Mouse (Mus musculus): ENCODE results near the gene Igfbp6.
"Not testable (repeated sequence)": the region's sequence is repeated elsewhere in the genome, so short reads cannot be mapped to it uniquely, and the experiment has no call there.

The Igfbp6 gene

GRCm38 (mm10) chr15:102142914-102143912 is 949 bp upstream of the Igfbp6 start:
- no peak for DNase-seq

GRCm38 (mm10) chr15:102144726-102145125 is 564 bp downstream of the Igfbp6 start:
- DNase-seq: no peak

GRCm38 (mm10) chr15:102145330-102145729 is 1.2 kb downstream of the Igfbp6 start:
- DNase-seq: no peak

GRCm38 (mm10) chr15:102146089-102146488 is 1.9 kb downstream of the Igfbp6 start:
- no peak for DNase-seq

- peak; percentile 80 to 84 for DNase-seq
Measured at GRCm38 (mm10) chr15:102146882-102147281, 2.7 kb downstream of the Igfbp6 start.

GRCm38 (mm10) chr15:102147674-102148402 is 3.7 kb downstream of the Igfbp6 start:
- no peak for DNase-seq

- no peak for DNase-seq
Measured at GRCm38 (mm10) chr15:102149561-102149960, 5.4 kb downstream of the Igfbp6 start.

GRCm38 (mm10) chr15:102150301-102151135 is 6.4 kb downstream of the Igfbp6 start, which contains the start of gene Soat2:
Gene Soat2, plus strand, starts transcription at chr15:102150526.
- no peak for DNase-seq

- DNase-seq: no peak
Measured at GRCm38 (mm10) chr15:102152646-102153045, 8.5 kb downstream of the Igfbp6 start.

GRCm38 (mm10) chr15:102155006-102155405 is 10.8 kb downstream of the Igfbp6 start:
- not testable (repeated sequence) for DNase-seq

- peak in 1 of 2 experiments; percentile 53 for DNase-seq
Measured at GRCm38 (mm10) chr15:102156836-102157235, 12.7 kb downstream of the Igfbp6 start.

GRCm38 (mm10) chr15:102160415-102161060 is 16.4 kb downstream of the Igfbp6 start:
- no peak for DNase-seq

GRCm38 (mm10) chr15:102163900-102164693 is 19.9 kb downstream of the Igfbp6 start:
- DNase-seq: no peak

- DNase-seq: no peak
Measured at GRCm38 (mm10) chr15:102165468-102166100, 21.4 kb downstream of the Igfbp6 start.

GRCm38 (mm10) chr15:102167620-102168021 is 23.5 kb downstream of the Igfbp6 start:
- no peak for DNase-seq

GRCm38 (mm10) chr15:102169064-102169463 is 24.9 kb downstream of the Igfbp6 start:
- DNase-seq: no peak

- no peak for DNase-seq
Measured at GRCm38 (mm10) chr15:102173581-102173980, 29.4 kb downstream of the Igfbp6 start.

- no peak for DNase-seq
Measured at GRCm38 (mm10) chr15:102175736-102176319, 31.7 kb downstream of the Igfbp6 start.

GRCm38 (mm10) chr15:102176571-102177316 is 32.6 kb downstream of the Igfbp6 start:
- DNase-seq: no peak
